Mouse (Mus musculus) cortical plate, adult 2 months (tissue): Measurements from ENCODE around the gene AU021092. TPM values are rescaled to one million over a fixed set of nuclear protein-coding genes. Genes with fewer than 3 reads are reported as not detected.

ENCODE experiments used
- H3K27ac ChIP-seq: fragments of 200-500 bp; 2 replicates; pipeline ENCODE4 v1.5.1; 2012; ENCODE audit warnings: low read length, control low read depth, inconsistent platforms; ENCODE audit not compliant: insufficient read depth
- H3K4me1 ChIP-seq: fragments of 200-500 bp; 2 replicates; pipeline ENCODE4 v1.6.1; 2011; ENCODE audit warnings: low read length; ENCODE audit not compliant: control insufficient read depth, insufficient read depth
- H3K4me3 ChIP-seq: fragments of 200-500 bp; 2 replicates; pipeline ENCODE4 v1.5.1; 2011; ENCODE audit warnings: mild to moderate bottlenecking, low read length, control low read depth; ENCODE audit not compliant: insufficient read depth
- CTCF ChIP-seq: fragments of 200-500 bp; IDR thresholded peaks from 2 replicates; pipeline ENCODE4 v1.5.1; 2011; ENCODE audit warnings: mild to moderate bottlenecking, control low read depth, low read length; ENCODE audit not compliant: insufficient read depth; ENCODE audit errors: extremely low read depth
- POLR2A ChIP-seq: fragments of 200-500 bp; IDR thresholded peaks from 2 replicates; pipeline ENCODE4 v1.6.1; 2011; ENCODE audit warnings: mild to moderate bottlenecking, low read length, control low read depth; ENCODE audit not compliant: insufficient read depth; ENCODE audit errors: extremely low read depth
- polyA plus RNA-seq: library from polyadenylated mRNA; depleted of rRNA; stranded (reverse); fragments of >200 nt; gene quantifications from 2 replicates; pipeline ENCODE4 v1.2.3, GENCODE M21; 2012; rRNA removed

The AU021092 gene
- polyA plus RNA-seq, 1 experiment, result 8.6 TPM

- Histone ChIP-seq H3K4me1 (peaks cover 4% of the 10 kb centered on the region), H3K4me3 (no peak overlapping the region), H3K27ac (no peak overlapping the region)
- TF ChIP-seq CTCF (no peak), POLR2A (no peak)
Observed at GRCm38 (mm10) chr16:5185691-5186090, 36.4 kb downstream of the AU021092 start.

- TF ChIP-seq CTCF (no peak), POLR2A (no peak)
- H3K27ac ChIP-seq, result no peak overlapping the region
- no peak overlapping the region for H3K4me3 ChIP-seq
- H3K4me1 ChIP-seq, result peaks cover 4% of the 10 kb centered on the region
Observed at GRCm38 (mm10) chr16:5184956-5185355, 37.1 kb downstream of the AU021092 start.

GRCm38 (mm10) chr16:5184101-5184500 lies 38.0 kb downstream of the AU021092 start:
- H3K4me3 ChIP-seq, result no peak overlapping the region
- H3K4me1 ChIP-seq, result peaks cover 3% of the 10 kb centered on the region
- TF ChIP-seq CTCF (no peak), POLR2A (no peak)
- no peak overlapping the region for H3K27ac ChIP-seq

GRCm38 (mm10) chr16:5183310-5183975 lies 38.7 kb downstream of the AU021092 start:
- no peak overlapping the region for H3K4me3 ChIP-seq
- H3K27ac ChIP-seq, result no peak overlapping the region
- no peak for TF ChIP-seq CTCF
- no peak for TF ChIP-seq POLR2A
- H3K4me1 ChIP-seq, result peaks cover 3% of the 10 kb centered on the region

- Histone ChIP-seq H3K4me3 (no peak overlapping the region), H3K4me1 (no peaks in the 10 kb centered on the region), H3K27ac (no peak overlapping the region)
- no peak for TF ChIP-seq CTCF
Observed at GRCm38 (mm10) chr16:5172636-5173035, 49.5 kb downstream of the AU021092 start.

- TF ChIP-seq CTCF (no peak), POLR2A (no peak)
- Histone ChIP-seq H3K4me3 (no peak overlapping the region), H3K4me1 (no peaks in the 10 kb centered on the region), H3K27ac (no peak overlapping the region)
Observed at GRCm38 (mm10) chr16:5168829-5169228, 53.3 kb downstream of the AU021092 start.

GRCm38 (mm10) chr16:5168038-5168437 lies 54.1 kb downstream of the AU021092 start:
- no peak overlapping the region for H3K27ac ChIP-seq
- H3K4me1 ChIP-seq, result no peaks in the 10 kb centered on the region
- TF ChIP-seq POLR2A, result no peak
- TF ChIP-seq CTCF, result no peak
- H3K4me3 ChIP-seq, result no peak overlapping the region

- no peak overlapping the region for H3K27ac ChIP-seq
- no peak for TF ChIP-seq CTCF
- TF ChIP-seq POLR2A, result no peak
- H3K4me3 ChIP-seq, result no peak overlapping the region
- H3K4me1 ChIP-seq, result no peaks in the 10 kb centered on the region
Observed at GRCm38 (mm10) chr16:5164327-5164726, 57.8 kb downstream of the AU021092 start.

Other genes with a start within 250 kb of the AU021092 start
- gene Sept12, start 224.4 kb downstream of the AU021092 start, polyA plus RNA-seq, result not detected in 2 replicates
- 3.1 TPM in 1 of 2 replicates, not detected in the other for gene Smim22, start 215.0 kb downstream of the AU021092 start, polyA plus RNA-seq
- gene Rogdi, start 208.7 kb downstream of the AU021092 start, polyA plus RNA-seq, result 300 and 341 TPM in 2 replicates
- gene Glyr1, start 172.4 kb downstream of the AU021092 start, polyA plus RNA-seq, result 146 and 157 TPM in 2 replicates
- gene Ubn1, start 172.2 kb downstream of the AU021092 start, polyA plus RNA-seq, result 30.3 and 30.4 TPM in 2 replicates
- gene Ppl, start 89.9 kb downstream of the AU021092 start, polyA plus RNA-seq, result 0.25 and 0.42 TPM in 2 replicates
- gene Sec14l5, start 75.2 kb downstream of the AU021092 start, polyA plus RNA-seq, result 12.2 and 15.4 TPM in 2 replicates
- 17.4 and 19.4 TPM in 2 replicates for gene Nagpa, start 18.3 kb downstream of the AU021092 start, polyA plus RNA-seq
- gene Alg1, start 11.3 kb upstream of the AU021092 start, polyA plus RNA-seq, result 52.7 and 58.7 TPM in 2 replicates
- gene Eef2kmt, start 33.7 kb upstream of the AU021092 start, polyA plus RNA-seq, result 10.0 and 10.9 TPM in 2 replicates